Mouse (Mus musculus): ENCODE results near the gene Rasip1. TPM values are rescaled to one million over a fixed set of nuclear protein-coding genes. Genes with fewer than 3 reads are reported as not detected.
"Not testable (repeated sequence)": the region's sequence is repeated elsewhere in the genome, so short reads cannot be mapped to it uniquely, and the experiment has no call there.

The Rasip1 gene
- polyA plus RNA-seq, 1 experiment from 2014 or later = 6.4 TPM

DNA sequence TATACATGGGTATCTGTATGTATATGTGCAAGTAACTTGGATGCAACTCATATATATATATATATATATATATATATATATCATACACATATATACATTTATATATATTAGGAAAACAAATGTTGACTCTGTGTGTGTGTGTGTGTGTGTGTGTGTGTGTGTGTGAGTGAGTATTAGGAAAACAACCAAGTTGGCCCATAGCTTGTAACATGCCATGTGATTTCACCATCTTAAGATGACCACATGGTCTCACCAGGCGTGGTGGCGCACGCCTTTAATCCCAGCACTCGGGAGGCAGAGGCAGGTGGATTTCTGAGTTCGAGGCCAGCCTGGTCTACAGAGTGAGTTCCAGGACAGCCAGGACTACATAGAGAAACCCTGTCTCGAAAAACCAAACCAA, 34.4 kb downstream of the Rasip1 start:
- not testable (repeated sequence) for H3K27me3 ChIP-seq (ENCODE audit: control insufficient read depth, insufficient read depth, low read length); ATAC-seq (ENCODE audit: insufficient number of reproducible peaks, low FRiP score, low TSS enrichment, low read depth); DNase-seq (ENCODE audit: low spot score); H3K4me2 ChIP-seq (ENCODE audit: low read depth, severe bottlenecking); H3K9me3 ChIP-seq (ENCODE audit: control insufficient read depth, low read length); H3K4me3 ChIP-seq (ENCODE audit: low read depth, low read length); H3K36me3 ChIP-seq (ENCODE audit: control insufficient read depth, insufficient read depth, low read length); H3K4me1 ChIP-seq (ENCODE audit: control insufficient read depth, insufficient read depth, low read length); H3K27ac ChIP-seq (replicated peaks; ENCODE audit: low read depth, low read length); H3K9ac ChIP-seq (ENCODE audit: low read length)
- 85% methylated on average over 6 of the region's 6 CpGs for WGBS

- no peaks in the 10 kb centered on the region for H3K36me3 ChIP-seq (ENCODE audit: control insufficient read depth, insufficient read depth, low read length)
- no peaks in the 10 kb centered on the region for H3K27me3 ChIP-seq (ENCODE audit: control insufficient read depth, insufficient read depth, low read length)
- H3K9me3 ChIP-seq (ENCODE audit: control insufficient read depth, low read length) = no peaks in the 10 kb centered on the region
- no peak overlapping the region for H3K4me3 ChIP-seq (ENCODE audit: low read depth, low read length)
- ATAC-seq (ENCODE audit: insufficient number of reproducible peaks, low FRiP score, low TSS enrichment, low read depth) (no peak), DNase-seq (ENCODE audit: low spot score) (no peak)
- no peaks in the 10 kb centered on the region for H3K4me1 ChIP-seq (ENCODE audit: control insufficient read depth, insufficient read depth, low read length)
- H3K27ac ChIP-seq (replicated peaks; ENCODE audit: low read depth, low read length) = no peak overlapping the region
- H3K4me2 ChIP-seq (ENCODE audit: low read depth, severe bottlenecking) = no peak overlapping the region
- WGBS = 47% methylated on average over 13 of the region's 13 CpGs
- no peak overlapping the region for H3K9ac ChIP-seq (ENCODE audit: low read length)
Measured at GRCm38 (mm10) chr7:45665303-45666138, 38.2 kb downstream of the Rasip1 start.

- Histone ChIP-seq H3K4me1 (ENCODE audit: control insufficient read depth, insufficient read depth, low read length) (no peaks in the 10 kb centered on the region), H3K27ac (replicated peaks; ENCODE audit: low read depth, low read length) (no peak within 1 kb of the TSS), H3K4me3 (ENCODE audit: low read depth, low read length) (no peak within 1 kb of the TSS), H3K36me3 (ENCODE audit: control insufficient read depth, insufficient read depth, low read length) (no peaks in the 10 kb centered on the region), H3K9ac (ENCODE audit: low read length) (no peak within 1 kb of the TSS), H3K9me3 (ENCODE audit: control insufficient read depth, low read length) (no peaks in the 10 kb centered on the region), H3K4me2 (ENCODE audit: low read depth, severe bottlenecking) (no peak within 1 kb of the TSS), H3K27me3 (ENCODE audit: control insufficient read depth, insufficient read depth, low read length) (no peaks in the 10 kb centered on the region)
- ATAC-seq (ENCODE audit: insufficient number of reproducible peaks, low FRiP score, low TSS enrichment, low read depth) (no peak), DNase-seq (ENCODE audit: low spot score) (no peak)
- 84% methylated on average over 7 of the region's 7 CpGs for WGBS
Measured at GRCm38 (mm10) chr7:45666161-45666560, 38.9 kb downstream of the Rasip1 start, which contains the start of gene Fut2. Fut2 (minus strand) TSS chr7:45666394.

DNA sequence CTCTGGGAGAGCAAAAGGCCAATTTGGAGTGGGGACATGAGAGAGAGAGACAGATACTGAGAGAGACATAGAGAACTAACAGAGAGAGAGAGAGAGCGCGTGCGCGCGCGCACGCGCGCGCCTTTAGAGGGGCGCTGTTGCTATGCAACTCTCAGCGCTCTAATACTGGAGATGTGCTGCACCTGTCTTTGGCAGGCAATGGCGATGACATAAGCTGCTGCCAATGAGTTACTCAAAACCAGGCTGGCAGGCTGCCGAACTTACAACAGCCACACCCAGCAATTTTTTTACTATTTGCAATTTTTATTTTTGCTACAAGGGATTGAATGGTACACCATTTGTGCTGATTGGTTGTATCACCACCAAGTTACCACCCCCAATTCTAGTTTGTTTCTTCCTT, 40.5 kb downstream of the Rasip1 start:
- Histone ChIP-seq H3K27me3 (ENCODE audit: control insufficient read depth, insufficient read depth, low read length) (no peaks in the 10 kb centered on the region), H3K4me2 (ENCODE audit: low read depth, severe bottlenecking) (no peak overlapping the region), H3K9ac (ENCODE audit: low read length) (no peak overlapping the region), H3K27ac (replicated peaks; ENCODE audit: low read depth, low read length) (no peak overlapping the region), H3K9me3 (ENCODE audit: control insufficient read depth, low read length) (no peaks in the 10 kb centered on the region), H3K4me1 (ENCODE audit: control insufficient read depth, insufficient read depth, low read length) (no peaks in the 10 kb centered on the region), H3K4me3 (ENCODE audit: low read depth, low read length) (no peak overlapping the region), H3K36me3 (ENCODE audit: control insufficient read depth, insufficient read depth, low read length) (no peaks in the 10 kb centered on the region)
- ATAC-seq (ENCODE audit: insufficient number of reproducible peaks, low FRiP score, low TSS enrichment, low read depth) (no peak), DNase-seq (ENCODE audit: low spot score) (no peak)
- 79% methylated on average over 14 of the region's 14 CpGs for WGBS

DNA sequence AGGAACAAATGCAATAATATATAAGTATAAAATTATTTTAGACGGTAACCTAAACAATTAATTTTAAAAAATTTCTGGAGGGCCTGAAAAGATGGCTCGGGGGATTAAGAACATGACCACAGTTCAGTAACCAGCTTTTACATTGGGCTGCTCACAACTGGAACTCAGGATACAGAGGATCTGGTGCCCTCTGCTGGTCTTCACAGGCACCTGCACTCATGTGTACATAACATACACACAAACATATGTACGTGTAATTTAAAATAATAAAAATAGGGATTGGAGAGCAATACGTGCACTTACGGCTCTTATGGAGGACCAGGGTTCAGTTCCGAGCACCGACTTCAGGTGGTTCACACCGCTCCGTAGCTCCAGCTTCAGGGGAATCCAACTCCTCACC, 41.6 kb downstream of the Rasip1 start:
- ATAC-seq (ENCODE audit: insufficient number of reproducible peaks, low FRiP score, low TSS enrichment, low read depth) (no peak), DNase-seq (ENCODE audit: low spot score) (no peak)
- Histone ChIP-seq H3K4me3 (ENCODE audit: low read depth, low read length) (no peak overlapping the region), H3K4me1 (ENCODE audit: control insufficient read depth, insufficient read depth, low read length) (no peaks in the 10 kb centered on the region), H3K9ac (ENCODE audit: low read length) (no peak overlapping the region), H3K9me3 (ENCODE audit: control insufficient read depth, low read length) (no peaks in the 10 kb centered on the region), H3K36me3 (ENCODE audit: control insufficient read depth, insufficient read depth, low read length) (no peaks in the 10 kb centered on the region), H3K27ac (replicated peaks; ENCODE audit: low read depth, low read length) (no peak overlapping the region), H3K4me2 (ENCODE audit: low read depth, severe bottlenecking) (no peak overlapping the region), H3K27me3 (ENCODE audit: control insufficient read depth, insufficient read depth, low read length) (no peaks in the 10 kb centered on the region)
- 96% methylated on average over 9 of the region's 9 CpGs for WGBS

DNA sequence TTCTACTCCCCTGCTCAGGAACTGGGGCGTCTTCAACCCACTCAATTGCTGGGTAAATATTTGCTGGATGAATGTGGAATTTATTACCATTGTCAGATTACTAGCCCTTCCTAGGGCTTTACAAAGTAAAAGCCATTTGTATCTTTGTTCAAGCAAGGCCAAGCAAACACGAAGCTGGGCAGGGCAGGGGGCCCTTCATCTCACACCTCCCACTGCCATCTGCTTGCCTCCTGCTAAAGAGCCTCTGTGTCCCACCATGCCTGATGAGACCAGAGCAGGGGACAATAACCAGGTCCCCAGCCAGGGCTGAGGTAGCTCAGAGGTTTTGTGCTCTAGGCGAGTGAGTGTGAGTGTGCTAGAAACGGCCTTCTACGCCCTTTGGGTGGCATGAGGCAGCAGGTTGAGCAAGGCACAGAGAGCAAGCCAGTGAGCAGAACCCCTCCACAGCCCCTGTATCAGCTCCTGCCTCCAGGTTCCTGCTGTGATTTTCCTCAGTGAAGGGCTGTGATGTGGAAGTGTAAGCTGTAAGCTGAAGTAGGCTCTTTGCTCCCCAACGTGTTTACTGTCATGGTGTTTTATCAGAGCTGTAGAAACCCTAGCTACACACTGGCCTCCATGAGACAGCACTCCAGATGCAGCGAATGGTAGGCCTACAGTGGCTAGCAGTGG, 50.5 kb downstream of the Rasip1 start:
- no peaks in the 10 kb centered on the region for H3K27me3 ChIP-seq (ENCODE audit: control insufficient read depth, insufficient read depth, low read length)
- H3K4me1 ChIP-seq (ENCODE audit: control insufficient read depth, insufficient read depth, low read length) = no peaks in the 10 kb centered on the region
- H3K4me2 ChIP-seq (ENCODE audit: low read depth, severe bottlenecking) = no peak overlapping the region
- WGBS = 77% methylated on average over 7 of the region's 7 CpGs
- H3K36me3 ChIP-seq (ENCODE audit: control insufficient read depth, insufficient read depth, low read length) = no peaks in the 10 kb centered on the region
- ATAC-seq (ENCODE audit: insufficient number of reproducible peaks, low FRiP score, low TSS enrichment, low read depth) (no peak), DNase-seq (ENCODE audit: low spot score) (no peak)
- no peak overlapping the region for H3K27ac ChIP-seq (replicated peaks; ENCODE audit: low read depth, low read length)
- no peak overlapping the region for H3K4me3 ChIP-seq (ENCODE audit: low read depth, low read length)
- no peak overlapping the region for H3K9ac ChIP-seq (ENCODE audit: low read length)
- no peaks in the 10 kb centered on the region for H3K9me3 ChIP-seq (ENCODE audit: control insufficient read depth, low read length)

DNA sequence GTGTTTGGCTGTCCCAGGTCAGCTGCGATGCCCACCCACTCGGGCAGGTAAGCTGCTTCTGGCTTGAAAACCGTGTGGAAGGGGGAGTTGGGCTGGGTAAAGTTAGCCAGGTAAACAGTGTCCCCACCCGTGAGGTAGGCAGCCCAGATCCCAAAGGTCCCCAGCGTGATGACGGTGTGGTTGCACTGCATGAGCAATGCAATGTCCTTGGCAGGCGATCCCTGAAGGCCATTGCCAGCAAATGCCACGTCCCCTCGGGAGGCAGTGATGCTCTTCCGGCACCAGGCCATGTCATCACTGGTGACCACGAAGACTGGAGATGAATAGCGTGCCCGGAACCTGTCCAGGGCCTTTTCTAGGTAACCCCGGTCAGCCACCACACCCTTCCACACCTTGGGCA, 51.2 kb downstream of the Rasip1 start:
- no peak for DNase-seq (ENCODE audit: low spot score)
- Histone ChIP-seq H3K4me1 (ENCODE audit: control insufficient read depth, insufficient read depth, low read length) (no peaks in the 10 kb centered on the region), H3K27me3 (ENCODE audit: control insufficient read depth, insufficient read depth, low read length) (no peaks in the 10 kb centered on the region), H3K36me3 (ENCODE audit: control insufficient read depth, insufficient read depth, low read length) (no peaks in the 10 kb centered on the region), H3K27ac (replicated peaks; ENCODE audit: low read depth, low read length) (no peak overlapping the region), H3K4me2 (ENCODE audit: low read depth, severe bottlenecking) (no peak overlapping the region), H3K9me3 (ENCODE audit: control insufficient read depth, low read length) (no peaks in the 10 kb centered on the region), H3K9ac (ENCODE audit: low read length) (no peak overlapping the region), H3K4me3 (ENCODE audit: low read depth, low read length) (no peak overlapping the region)
- 93% methylated on average over 14 of the region's 14 CpGs for WGBS
- ATAC-seq (ENCODE audit: insufficient number of reproducible peaks, low FRiP score, low TSS enrichment, low read depth) = no peak

DNA sequence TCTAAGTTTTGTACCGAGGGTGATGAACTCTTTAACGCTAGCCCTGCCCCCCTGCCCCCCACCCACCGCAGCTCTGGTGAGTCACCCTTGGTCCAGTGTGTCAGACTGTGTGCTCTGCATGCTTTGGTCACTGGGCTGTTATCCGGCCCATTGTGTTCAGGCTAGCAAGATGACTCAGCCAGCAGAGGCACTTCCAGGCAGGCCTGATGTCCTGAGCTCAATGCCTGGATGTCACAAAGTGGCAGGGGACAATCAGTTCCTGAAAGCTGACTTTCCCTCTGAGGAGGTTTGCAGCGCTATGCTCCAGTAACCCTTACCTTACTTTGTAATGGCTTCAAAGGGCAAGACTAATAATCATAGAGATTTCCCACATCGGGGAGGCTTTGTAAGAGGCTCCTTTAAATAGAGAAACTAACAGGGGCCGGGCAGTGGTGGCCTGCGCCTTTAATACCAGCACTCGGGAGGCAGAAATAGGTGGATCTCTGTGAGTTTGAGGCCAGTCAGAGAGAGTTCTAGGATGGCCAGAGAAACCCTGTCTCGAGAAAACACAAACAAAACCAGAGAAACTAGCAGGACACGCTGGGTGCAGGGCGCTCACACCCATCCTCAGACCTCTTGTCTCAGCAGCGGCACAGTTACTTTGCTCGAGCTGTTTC, 52.8 kb downstream of the Rasip1 start:
- WGBS = 81% methylated on average over 14 of the region's 14 CpGs
- no peak overlapping the region for H3K27ac ChIP-seq (replicated peaks; ENCODE audit: low read depth, low read length)

More for the DNA sequence above, 52.8 kb downstream of the Rasip1 start:
- ATAC-seq (ENCODE audit: insufficient number of reproducible peaks, low FRiP score, low TSS enrichment, low read depth) = no peak
- no peaks in the 10 kb centered on the region for H3K36me3 ChIP-seq (ENCODE audit: control insufficient read depth, insufficient read depth, low read length)
- no peak overlapping the region for H3K4me3 ChIP-seq (ENCODE audit: low read depth, low read length)
- H3K9ac ChIP-seq (ENCODE audit: low read length) = no peak overlapping the region
- H3K4me2 ChIP-seq (ENCODE audit: low read depth, severe bottlenecking) = no peak overlapping the region
- no peak for DNase-seq (ENCODE audit: low spot score)
- H3K9me3 ChIP-seq (ENCODE audit: control insufficient read depth, low read length) = no peaks in the 10 kb centered on the region
- no peaks in the 10 kb centered on the region for H3K27me3 ChIP-seq (ENCODE audit: control insufficient read depth, insufficient read depth, low read length)
- H3K4me1 ChIP-seq (ENCODE audit: control insufficient read depth, insufficient read depth, low read length) = no peaks in the 10 kb centered on the region
